Mouse (Mus musculus) hindbrain, embryonic 16.5 days (tissue): Measurements from ENCODE around the gene Slc31a1. TPM values are rescaled to one million over a fixed set of nuclear protein-coding genes. Genes with fewer than 3 reads are reported as not detected.

Experiments
- ATAC-seq: fragments of 200-750 bp; cut with Nextera tagmentation; 2 replicates; pipeline ENCODE4 v1.8.0; 2017; ENCODE audit warnings: moderate TSS enrichment, moderate library complexity
- H3K27ac ChIP-seq: fragments of 300-500 bp; sonication (generic); 2 replicates; pipeline ENCODE4 v1.5.1; 2014; ENCODE audit warnings: low read depth, mild to moderate bottlenecking, control low read depth, low read length, moderate library complexity
- H3K27me3 ChIP-seq: fragments of 300-500 bp; sonication (generic); replicated peaks from 2 replicates; pipeline ENCODE4 v1.6.1; 2014; ENCODE audit warnings: low read length; ENCODE audit not compliant: control insufficient read depth, insufficient read depth
- H3K36me3 ChIP-seq: fragments of 300-500 bp; sonication (generic); 2 replicates; pipeline ENCODE4 v1.6.1; 2014; ENCODE audit warnings: mild to moderate bottlenecking, low read length, moderate library complexity, mixed read lengths; ENCODE audit not compliant: control insufficient read depth, insufficient read depth
- H3K4me1 ChIP-seq: fragments of 300-500 bp; sonication (generic); 2 replicates; pipeline ENCODE4 v1.6.1; 2014; ENCODE audit warnings: low read depth, low read length; ENCODE audit not compliant: control insufficient read depth, insufficient read depth
- H3K4me2 ChIP-seq: fragments of 300-500 bp; sonication (generic); 2 replicates; pipeline ENCODE4 v1.6.1; 2014; ENCODE audit warnings: mild to moderate bottlenecking, low read length, control low read depth, moderate library complexity
- H3K4me3 ChIP-seq: fragments of 300-500 bp; sonication (generic); 2 replicates; pipeline ENCODE4 v1.5.1; 2014; ENCODE audit warnings: mild to moderate bottlenecking, low read length, control low read depth, moderate library complexity
- H3K9ac ChIP-seq: fragments of 300-500 bp; sonication (generic); 2 replicates; pipeline ENCODE4 v1.6.1; 2014; ENCODE audit warnings: low read depth, mild to moderate bottlenecking, control low read depth, low read length, moderate library complexity
- H3K9me3 ChIP-seq: fragments of 300-500 bp; sonication (generic); 2 replicates; pipeline ENCODE4 v1.6.1; 2014; ENCODE audit warnings: mild to moderate bottlenecking, low read length, moderate library complexity; ENCODE audit not compliant: control insufficient read depth
- WGBS: fragments of 180-500 bp; shearing (Covaris S2); extraction: QIAGEN DNeasy Blood & Tissue Kit; methylation state at CpG from one replicate; pipeline ENCODE4 v1.1.7; 2014; 5-methylcytosine and 5-hydroxymethylcytosine counted together
- polyA plus RNA-seq: library from polyadenylated mRNA; unstranded; fragments of >200 nt; fragmentation: Nextera tagmentation; extraction: Ambion mirVana; gene quantifications from 2 replicates; pipeline ENCODE4 v1.2.1, GENCODE M21; 2015

Gene Slc31a1
- polyA plus RNA-seq, 1 experiment from 2014 or later: 50.0 TPM

- Histone ChIP-seq H3K4me1 (no peaks in the 10 kb centered on the region), H3K9ac (no peak overlapping the region), H3K27ac (no peak overlapping the region), H3K27me3 (no peaks in the 10 kb centered on the region), H3K9me3 (no peaks in the 10 kb centered on the region), H3K4me2 (no peak overlapping the region), H3K36me3 (peaks cover 34% of the 10 kb centered on the region), H3K4me3 (no peak overlapping the region)
- WGBS: 76% methylated on average over 5 of the region's 5 CpGs
- no peak for ATAC-seq
Observed at GRCm38 (mm10) chr4:62331977-62332376, 28.6 kb upstream of the Slc31a1 start.

- Histone ChIP-seq H3K4me1 (no peaks in the 10 kb centered on the region), H3K27me3 (no peaks in the 10 kb centered on the region), H3K4me2 (no peak overlapping the region), H3K27ac (no peak overlapping the region), H3K9me3 (no peaks in the 10 kb centered on the region), H3K36me3 (peaks cover 22% of the 10 kb centered on the region), H3K4me3 (no peak overlapping the region), H3K9ac (no peak overlapping the region)
- WGBS: 94% methylated on average over 5 of the region's 5 CpGs
- no peak for ATAC-seq
Observed at GRCm38 (mm10) chr4:62338536-62338935, 22.0 kb upstream of the Slc31a1 start.

- Histone ChIP-seq H3K27me3 (no peaks in the 10 kb centered on the region), H3K27ac (no peak overlapping the region), H3K9ac (no peak overlapping the region), H3K4me2 (no peak overlapping the region), H3K4me1 (no peaks in the 10 kb centered on the region), H3K36me3 (peaks cover 15% of the 10 kb centered on the region), H3K4me3 (no peak overlapping the region), H3K9me3 (no peaks in the 10 kb centered on the region)
- no peak for ATAC-seq
- WGBS: 96% methylated on average over 1 of the region's 1 CpGs
Observed at GRCm38 (mm10) chr4:62344000-62344399, 16.5 kb upstream of the Slc31a1 start.

- H3K9me3 ChIP-seq: no peaks in the 10 kb centered on the region
- H3K27me3 ChIP-seq: no peaks in the 10 kb centered on the region
- H3K4me1 ChIP-seq: no peaks in the 10 kb centered on the region
- no peak overlapping the region for H3K4me2 ChIP-seq
- H3K36me3 ChIP-seq: peaks cover 15% of the 10 kb centered on the region
- ATAC-seq: no peak
- 86% methylated on average over 4 of the region's 4 CpGs for WGBS
- no peak overlapping the region for H3K27ac ChIP-seq
- H3K4me3 ChIP-seq: no peak overlapping the region
- no peak overlapping the region for H3K9ac ChIP-seq
Observed at GRCm38 (mm10) chr4:62345827-62346226, 14.7 kb upstream of the Slc31a1 start.

GRCm38 (mm10) chr4:62347605-62348328 is 12.8 kb upstream of the Slc31a1 start:
- H3K4me2 ChIP-seq: no peak overlapping the region
- H3K9me3 ChIP-seq: no peaks in the 10 kb centered on the region
- no peaks in the 10 kb centered on the region for H3K4me1 ChIP-seq
- no peak overlapping the region for H3K9ac ChIP-seq
- H3K4me3 ChIP-seq: no peak overlapping the region
- peaks cover 15% of the 10 kb centered on the region for H3K36me3 ChIP-seq
- no peak for ATAC-seq
- no peak overlapping the region for H3K27ac ChIP-seq
- no peaks in the 10 kb centered on the region for H3K27me3 ChIP-seq
- WGBS: 78% methylated on average over 9 of the region's 9 CpGs

- Histone ChIP-seq H3K9me3 (no peaks in the 10 kb centered on the region), H3K4me2 (no peak overlapping the region), H3K4me1 (no peaks in the 10 kb centered on the region), H3K36me3 (peaks cover 15% of the 10 kb centered on the region), H3K27ac (no peak overlapping the region), H3K9ac (no peak overlapping the region), H3K4me3 (no peak overlapping the region), H3K27me3 (no peaks in the 10 kb centered on the region)
- 75% methylated on average over 2 of the region's 2 CpGs for WGBS
- no peak for ATAC-seq
Observed at GRCm38 (mm10) chr4:62348329-62348705, 12.2 kb upstream of the Slc31a1 start.

- H3K27ac ChIP-seq: no peak overlapping the region
- peaks cover 9% of the 10 kb centered on the region for H3K36me3 ChIP-seq
- H3K4me3 ChIP-seq: no peak overlapping the region
- WGBS: 98% methylated on average over 2 of the region's 2 CpGs
- no peak overlapping the region for H3K9ac ChIP-seq
- no peak for ATAC-seq
- no peaks in the 10 kb centered on the region for H3K27me3 ChIP-seq
- H3K4me2 ChIP-seq: no peak overlapping the region
- H3K9me3 ChIP-seq: no peaks in the 10 kb centered on the region
- H3K4me1 ChIP-seq: no peaks in the 10 kb centered on the region
Observed at GRCm38 (mm10) chr4:62349371-62349770, 11.2 kb upstream of the Slc31a1 start.

- no peak for ATAC-seq
- Histone ChIP-seq H3K9ac (no peak overlapping the region), H3K27me3 (no peaks in the 10 kb centered on the region), H3K36me3 (no peaks in the 10 kb centered on the region), H3K27ac (no peak overlapping the region), H3K4me1 (peaks cover 18% of the 10 kb centered on the region), H3K4me3 (no peak overlapping the region), H3K4me2 (no peak overlapping the region), H3K9me3 (no peaks in the 10 kb centered on the region)
- WGBS: 94% methylated on average over 1 of the region's 1 CpGs
Observed at GRCm38 (mm10) chr4:62357631-62358148, 2.8 kb upstream of the Slc31a1 start.

- no peaks in the 10 kb centered on the region for H3K27me3 ChIP-seq
- 44% methylated on average over 7 of the region's 7 CpGs for WGBS
- peak overlapping the region; percentile 72 for H3K9ac ChIP-seq
- peaks cover 18% of the 10 kb centered on the region for H3K4me1 ChIP-seq
- H3K4me3 ChIP-seq: peak overlapping the region; percentile 73
- H3K27ac ChIP-seq: no peak overlapping the region
- H3K36me3 ChIP-seq: no peaks in the 10 kb centered on the region
- H3K4me2 ChIP-seq: peak overlapping the region; percentile 58
- no peaks in the 10 kb centered on the region for H3K9me3 ChIP-seq
- ATAC-seq: no peak
Observed at GRCm38 (mm10) chr4:62359256-62359775, 1.2 kb upstream of the Slc31a1 start.
